Mouse (Mus musculus) CH12.LX (cell line): Measurements from ENCODE around the gene Slamf1.

Source experiments
- CTCF ChIP-seq, 2 experiments: IDR thresholded peaks in 1 of 2; conservative IDR thresholded peaks in 1 of 2; 2 replicates each; pipeline ENCODE4 v1.5.1; 2011 to 2012; ENCODE audit warnings: low read depth in 2 of 2, low read length in 2 of 2, improper control_type of control experiment in 1 of 2, inconsistent platforms in 1 of 2, mild to moderate bottlenecking in 1 of 2, moderate library complexity in 1 of 2
- EP300 ChIP-seq: IDR thresholded peaks from 2 replicates; pipeline ENCODE4 v1.6.1; 2011; ENCODE audit warnings: low read length, improper control_type of control experiment
- ETS1 ChIP-seq: conservative IDR thresholded peaks from 2 replicates; pipeline ENCODE4 v1.6.1; 2012; ENCODE audit warnings: low read depth, mild to moderate bottlenecking, inconsistent platforms, low read length, improper control_type of control experiment, moderate library complexity
- HCFC1 ChIP-seq: IDR thresholded peaks from 2 replicates; pipeline ENCODE4 v1.6.1; 2012; ENCODE audit warnings: low read depth, mild to moderate bottlenecking, inconsistent platforms, low read length, improper control_type of control experiment
- POLR2A ChIP-seq: IDR thresholded peaks from 2 replicates; pipeline ENCODE4 v1.6.1; 2011; ENCODE audit warnings: low read depth, mild to moderate bottlenecking, improper control_type of control experiment, low read length
- POLR2AphosphoS2 ChIP-seq: IDR thresholded peaks from 2 replicates; pipeline ENCODE4 v1.6.1; 2011; ENCODE audit warnings: low read depth, low read length, improper control_type of control experiment
- TCF12 ChIP-seq: IDR thresholded peaks from 2 replicates; pipeline ENCODE4 v1.6.1; 2014; ENCODE audit warnings: low read depth, mild to moderate bottlenecking, inconsistent platforms, low read length, improper control_type of control experiment
- ZKSCAN1 ChIP-seq: IDR thresholded peaks from 2 replicates; pipeline ENCODE4 v1.6.1; 2012; ENCODE audit warnings: low read depth, inconsistent platforms, low read length, improper control_type of control experiment, borderline replicate concordance
- ZNF384 ChIP-seq: IDR thresholded peaks from 2 replicates; pipeline ENCODE4 v1.6.1; 2012; ENCODE audit warnings: low read depth, low read length, improper control_type of control experiment, inconsistent platforms

DNA sequence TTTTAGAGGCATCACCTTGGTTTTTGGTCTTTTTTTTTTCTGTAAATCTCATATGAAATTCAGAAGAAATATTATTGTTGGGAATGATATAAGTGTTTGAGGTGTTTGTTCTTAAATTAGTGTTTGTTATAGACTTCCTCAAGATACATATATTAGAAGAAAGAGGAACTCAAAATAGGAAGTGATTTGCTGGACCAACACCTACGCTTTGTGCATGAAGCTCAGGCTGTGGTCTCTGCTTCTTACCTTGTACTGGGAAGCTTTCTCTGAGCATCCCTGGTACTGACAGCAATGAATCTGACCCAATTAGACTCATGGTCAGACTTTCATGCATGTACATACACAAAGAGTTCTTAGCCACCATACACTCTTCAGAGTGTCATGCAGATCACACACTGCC lies 18.9 kb downstream of the Slamf1 start:
- TF ChIP-seq EP300 (no peak), ETS1 (no peak), POLR2AphosphoS2 (no peak), HCFC1 (no peak), ZNF384 (no peak), POLR2A (no peak), CTCF (conservative IDR thresholded peaks at IDR 0.05 in 1 of 2, IDR thresholded peaks at IDR 0.05 in 1 of 2; ENCODE audit: low read depth in 2 of 2, low read length in 2 of 2) (no peak), TCF12 (no peak), ZKSCAN1 (no peak)
